Mouse (Mus musculus) brain, embryonic 14.5 days (tissue): Measurements from ENCODE around the gene Spin1.

Experiments used
- CTCF ChIP-seq: fragments of 200-500 bp; IDR thresholded peaks from 2 replicates; pipeline ENCODE4 v1.5.1; 2012; ENCODE audit warnings: inconsistent platforms, mild to moderate bottlenecking, moderate library complexity, borderline replicate concordance; ENCODE audit not compliant: insufficient read depth, insufficient read length; ENCODE audit errors: extremely low read depth
- POLR2A ChIP-seq: fragments of 200-500 bp; IDR thresholded peaks from 2 replicates; pipeline ENCODE4 v1.6.1; 2012; ENCODE audit warnings: mild to moderate bottlenecking, inconsistent platforms, borderline replicate concordance; ENCODE audit not compliant: poor library complexity, insufficient read depth, insufficient read length, severe bottlenecking; ENCODE audit errors: extremely low read depth

GRCm38 (mm10) chr13:51166711-51167110 is 66.0 kb downstream of the Spin1 start:
- TF ChIP-seq CTCF (no peak), POLR2A (no peak)
